Mouse (Mus musculus) lung, postnatal 0 days (tissue): Measurements from ENCODE around the gene Srrm3. TPM values are rescaled to one million over a fixed set of nuclear protein-coding genes. Genes with fewer than 3 reads are reported as not detected.

Experiments
- ATAC-seq: fragments of 200-750 bp; cut with Nextera tagmentation; 2 replicates; pipeline ENCODE4 v1.8.0; 2017; ENCODE audit warnings: moderate library complexity
- DNase-seq: peaks from one replicate; pipeline ENCODE4 v3.0.0-alpha.2; 2016; ENCODE audit warnings: low spot score
- H3K27ac ChIP-seq: fragments of 300-500 bp; sonication (generic); 2 replicates; pipeline ENCODE4 v1.5.1; 2014; ENCODE audit warnings: antibody characterized with exemption, mild to moderate bottlenecking, low read length, mixed read lengths
- H3K27me3 ChIP-seq: fragments of 300-500 bp; sonication (generic); replicated peaks from 2 replicates; pipeline ENCODE4 v1.6.1; 2014; ENCODE audit warnings: low read length, mixed read lengths; ENCODE audit not compliant: insufficient read depth
- H3K36me3 ChIP-seq: fragments of 300-500 bp; sonication (generic); 2 replicates; pipeline ENCODE4 v1.6.1; 2014; ENCODE audit warnings: low read length, mixed read lengths; ENCODE audit not compliant: insufficient read depth
- H3K4me1 ChIP-seq: fragments of 300-500 bp; sonication (generic); 2 replicates; pipeline ENCODE4 v1.6.1; 2014; ENCODE audit warnings: antibody characterized with exemption, low read depth, low read length, mixed read lengths; ENCODE audit not compliant: insufficient read depth
- H3K4me2 ChIP-seq: fragments of 300-500 bp; sonication (generic); replicated peaks from 2 replicates; pipeline ENCODE4 v1.6.1; 2014; ENCODE audit warnings: low read depth, mild to moderate bottlenecking, low read length, moderate library complexity, mixed read lengths
- H3K4me3 ChIP-seq: fragments of 300-500 bp; sonication (generic); 2 replicates; pipeline ENCODE4 v1.5.1; 2014; ENCODE audit warnings: low read depth, low read length
- H3K9ac ChIP-seq: fragments of 300-500 bp; sonication (generic); replicated peaks from 2 replicates; pipeline ENCODE4 v1.6.1; 2014; ENCODE audit warnings: low read depth, mild to moderate bottlenecking
- H3K9me3 ChIP-seq: fragments of 300-500 bp; sonication (generic); 2 replicates; pipeline ENCODE4 v1.6.1; 2016; ENCODE audit warnings: low read length, mixed read lengths
- CTCF ChIP-seq: IDR thresholded peaks from 2 replicates; pipeline ENCODE4 v1.5.1; 2016; ENCODE audit warnings: antibody characterized with exemption, mild to moderate bottlenecking
- EP300 ChIP-seq: IDR thresholded peaks from 2 replicates; pipeline ENCODE4 v1.6.1; 2016; ENCODE audit warnings: antibody characterized with exemption, mild to moderate bottlenecking, control low read depth
- WGBS: fragments of 180-500 bp; shearing (Covaris S2); extraction: QIAGEN DNeasy Blood & Tissue Kit; methylation state at CpG from one replicate; pipeline ENCODE4 v1.1.7; 2014; 5-methylcytosine and 5-hydroxymethylcytosine counted together
- polyA plus RNA-seq: library from polyadenylated mRNA; unstranded; fragments of >200 nt; fragmentation: Nextera tagmentation; extraction: Ambion mirVana; gene quantifications from 2 replicates; pipeline ENCODE4 v1.2.1, GENCODE M21; 2015

Srrm3 gene
- polyA plus RNA-seq, 1 experiment from 2014 or later: not detected

DNA sequence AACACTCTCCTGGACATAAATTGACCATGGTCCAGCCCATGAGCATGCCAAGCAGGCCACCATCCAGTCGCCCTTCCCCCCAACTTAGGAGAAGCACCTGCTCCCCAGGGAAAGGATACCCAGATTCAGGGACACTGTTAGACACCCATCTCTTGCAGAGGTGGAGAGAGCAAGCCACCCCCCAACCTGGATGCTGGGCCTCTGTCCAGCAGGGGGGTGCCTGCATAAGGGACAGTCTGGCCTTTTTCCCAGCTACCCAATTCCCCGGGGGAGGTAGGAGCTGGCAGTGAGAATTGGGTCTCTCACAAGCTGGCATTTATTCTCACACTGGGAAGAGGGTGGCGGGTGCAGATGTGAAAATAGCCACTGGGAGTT lies 560 bp downstream of the Srrm3 start:
- no peak overlapping the region for H3K27ac ChIP-seq

GRCm38 (mm10) chr5:135812991-135813390 lies 6.3 kb downstream of the Srrm3 start:
- 62% methylated on average over 5 of the region's 5 CpGs for WGBS

More for the DNA sequence above, 560 bp downstream of the Srrm3 start:
- Histone ChIP-seq H3K4me3 (no peak overlapping the region), H3K36me3 (no peaks in the 10 kb centered on the region), H3K9ac (no peak overlapping the region), H3K27me3 (no peaks in the 10 kb centered on the region), H3K4me1 (no peaks in the 10 kb centered on the region), H3K4me2 (no peak overlapping the region), H3K9me3 (no peaks in the 10 kb centered on the region)
- DNase-seq (no peak), ATAC-seq (no peak)
- 33% methylated on average over 3 of the region's 3 CpGs for WGBS
- no peak for TF ChIP-seq CTCF
- TF ChIP-seq EP300: no peak

DNA sequence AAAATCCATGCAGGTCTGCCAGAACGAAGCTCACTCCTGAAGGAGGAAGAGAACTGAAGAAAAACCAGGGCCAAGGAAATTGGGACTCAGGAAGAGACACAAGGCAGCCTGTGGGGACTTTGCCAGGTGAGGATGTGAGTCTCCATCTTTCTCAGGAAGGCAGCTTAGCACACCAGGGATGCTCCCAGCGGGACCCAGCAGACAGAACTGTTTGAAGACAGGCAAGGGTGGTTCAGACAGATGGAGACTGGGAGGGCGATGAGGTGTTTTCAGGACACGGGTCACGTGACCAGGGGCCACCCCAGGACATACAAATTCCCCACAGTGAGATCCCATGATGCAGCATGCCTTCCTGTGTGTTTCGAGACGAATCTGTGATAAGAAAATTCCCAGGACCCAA lies 11.8 kb downstream of the Srrm3 start:
- Histone ChIP-seq H3K9ac (no peak overlapping the region), H3K27ac (no peak overlapping the region), H3K4me3 (no peak overlapping the region), H3K9me3 (no peaks in the 10 kb centered on the region), H3K36me3 (no peaks in the 10 kb centered on the region), H3K27me3 (no peaks in the 10 kb centered on the region), H3K4me1 (no peaks in the 10 kb centered on the region), H3K4me2 (no peak overlapping the region)
- ATAC-seq: no peak
- WGBS: 23% methylated on average over 7 of the region's 7 CpGs
- DNase-seq: no peak
- no peak for TF ChIP-seq EP300

More at GRCm38 (mm10) chr5:135812991-135813390, 6.3 kb downstream of the Srrm3 start:
- Histone ChIP-seq H3K4me2 (no peak overlapping the region), H3K4me3 (no peak overlapping the region), H3K27ac (no peak overlapping the region), H3K4me1 (no peaks in the 10 kb centered on the region), H3K9ac (no peak overlapping the region), H3K9me3 (no peaks in the 10 kb centered on the region), H3K27me3 (no peaks in the 10 kb centered on the region), H3K36me3 (no peaks in the 10 kb centered on the region)
- no peak for TF ChIP-seq CTCF
- no peak for TF ChIP-seq EP300
- no peak for DNase-seq
- no peak for ATAC-seq

- no peak for ATAC-seq
- H3K36me3 ChIP-seq: no peaks in the 10 kb centered on the region
- no peak overlapping the region for H3K4me2 ChIP-seq
- no peaks in the 10 kb centered on the region for H3K27me3 ChIP-seq
- no peak for DNase-seq
- no peaks in the 10 kb centered on the region for H3K9me3 ChIP-seq
- no peak overlapping the region for H3K4me3 ChIP-seq
- H3K4me1 ChIP-seq: no peaks in the 10 kb centered on the region
- no peak overlapping the region for H3K9ac ChIP-seq
- TF ChIP-seq EP300 (no peak), CTCF (no peak)
- 31% methylated on average over 7 of the region's 7 CpGs for WGBS
- no peak overlapping the region for H3K27ac ChIP-seq
These were observed 15.7 kb downstream of the Srrm3 start for GRCm38 (mm10) chr5:135822316-135822944.

DNA sequence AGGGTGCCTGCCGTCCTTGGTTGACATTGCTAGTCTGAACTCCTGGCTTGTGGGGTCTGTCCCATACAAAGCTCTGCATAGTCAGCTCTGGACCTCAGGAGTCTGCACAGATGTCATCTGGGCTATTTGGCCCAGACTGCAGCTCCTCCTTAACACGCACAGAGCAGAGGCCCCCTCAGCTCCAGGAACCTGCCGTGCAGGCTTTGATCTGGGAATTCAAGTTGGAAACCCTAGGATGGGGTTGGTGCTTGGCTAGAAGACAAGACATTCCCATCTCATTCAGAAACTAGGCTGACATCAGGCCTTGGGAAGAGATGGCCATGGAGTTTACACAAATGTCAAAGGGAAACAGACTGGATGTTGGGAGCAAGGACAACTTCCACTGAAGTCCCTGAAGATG lies 17.8 kb downstream of the Srrm3 start:
- DNase-seq (no peak), ATAC-seq (no peak)
- Histone ChIP-seq H3K4me1 (no peaks in the 10 kb centered on the region), H3K4me3 (no peak overlapping the region), H3K9ac (no peak overlapping the region), H3K27ac (no peak overlapping the region), H3K9me3 (no peaks in the 10 kb centered on the region), H3K36me3 (no peaks in the 10 kb centered on the region), H3K4me2 (no peak overlapping the region), H3K27me3 (no peaks in the 10 kb centered on the region)
- TF ChIP-seq EP300 (no peak), CTCF (no peak)
- 52% methylated on average over 3 of the region's 3 CpGs for WGBS

DNA sequence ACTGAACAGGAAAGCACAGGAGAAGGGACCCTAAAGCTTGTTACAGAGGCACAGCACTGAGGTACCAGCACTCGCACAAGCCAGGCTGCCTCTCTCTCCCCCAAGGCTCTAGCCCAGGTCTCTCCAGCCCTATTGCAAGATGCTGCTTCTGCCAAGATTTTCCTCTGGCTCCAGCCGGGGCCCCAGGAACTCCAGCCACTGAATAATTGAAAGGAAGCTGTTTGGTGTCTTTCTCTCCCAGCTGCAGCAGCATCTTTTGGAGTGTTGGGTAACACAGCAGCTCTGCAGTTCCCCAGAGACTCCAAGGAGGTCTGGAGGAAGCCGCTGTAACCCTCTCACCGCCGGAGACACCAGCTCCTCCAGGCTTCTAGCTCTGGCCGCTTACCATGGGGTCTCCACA lies 19.5 kb downstream of the Srrm3 start:
- WGBS: 37% methylated on average over 6 of the region's 6 CpGs
- no peaks in the 10 kb centered on the region for H3K36me3 ChIP-seq
- H3K27me3 ChIP-seq: no peaks in the 10 kb centered on the region
- H3K4me3 ChIP-seq: no peak overlapping the region
- no peak for TF ChIP-seq EP300
- no peak for TF ChIP-seq CTCF
- H3K4me2 ChIP-seq: no peak overlapping the region
- ATAC-seq: no peak
- H3K9me3 ChIP-seq: no peaks in the 10 kb centered on the region
- H3K27ac ChIP-seq: no peak overlapping the region
- no peak for DNase-seq
- no peaks in the 10 kb centered on the region for H3K4me1 ChIP-seq
- H3K9ac ChIP-seq: no peak overlapping the region

- TF ChIP-seq CTCF (no peak), EP300 (no peak)
- Histone ChIP-seq H3K4me1 (no peaks in the 10 kb centered on the region), H3K4me3 (no peak overlapping the region), H3K27me3 (no peaks in the 10 kb centered on the region), H3K36me3 (no peaks in the 10 kb centered on the region), H3K4me2 (no peak overlapping the region), H3K9me3 (no peaks in the 10 kb centered on the region), H3K9ac (no peak overlapping the region), H3K27ac (no peak overlapping the region)
- DNase-seq: no peak
- no peak for ATAC-seq
- WGBS: 82% methylated on average over 8 of the region's 8 CpGs
These were observed 22.7 kb downstream of the Srrm3 start for GRCm38 (mm10) chr5:135829381-135829780.
